Mouse (Mus musculus): Measurements from ENCODE around the gene Vars2. TPM values are rescaled to one million over a fixed set of nuclear protein-coding genes. Genes with fewer than 3 reads are reported as not detected.
A peak's percentile ranks its signal among the peaks of the same experiment; 100 is the strongest.

Vars2 gene
- polyA plus RNA-seq, 1 experiment from 2014 or later, result 17.5 TPM

GRCm38 (mm10) chr17:35688347-35689175 is 21.2 kb upstream of the Vars2 start:
- 80% methylated on average over 25 of the region's 25 CpGs for WGBS
- no peak for DNase-seq (ENCODE audit: low spot score)
- H3K4me3 ChIP-seq, result no peak overlapping the region
- H3K9me3 ChIP-seq, result no peaks in the 10 kb centered on the region
- 0 out of 2 replicates have a peak, but pooled peaks cover 5% of the 10 kb centered on the region for H3K4me1 ChIP-seq
- H3K27me3 ChIP-seq (ENCODE audit: insufficient read depth, poor library complexity, severe bottlenecking), result no peaks in the 10 kb centered on the region
- no peak overlapping the region for H3K27ac ChIP-seq
- H3K36me3 ChIP-seq, result peaks cover 100% of the 10 kb centered on the region

GRCm38 (mm10) chr17:35685061-35685460 is 17.7 kb upstream of the Vars2 start:
- Histone ChIP-seq H3K27me3 (ENCODE audit: insufficient read depth, poor library complexity, severe bottlenecking) (no peaks in the 10 kb centered on the region), H3K4me3 (no peak overlapping the region), H3K36me3 (peaks cover 91% of the 10 kb centered on the region), H3K27ac (no peak overlapping the region), H3K9me3 (no peaks in the 10 kb centered on the region), H3K4me1 (no peaks in the 10 kb centered on the region)
- DNase-seq (ENCODE audit: low spot score), result no peak
- WGBS, result 73% methylated on average over 9 of the region's 9 CpGs

DNA sequence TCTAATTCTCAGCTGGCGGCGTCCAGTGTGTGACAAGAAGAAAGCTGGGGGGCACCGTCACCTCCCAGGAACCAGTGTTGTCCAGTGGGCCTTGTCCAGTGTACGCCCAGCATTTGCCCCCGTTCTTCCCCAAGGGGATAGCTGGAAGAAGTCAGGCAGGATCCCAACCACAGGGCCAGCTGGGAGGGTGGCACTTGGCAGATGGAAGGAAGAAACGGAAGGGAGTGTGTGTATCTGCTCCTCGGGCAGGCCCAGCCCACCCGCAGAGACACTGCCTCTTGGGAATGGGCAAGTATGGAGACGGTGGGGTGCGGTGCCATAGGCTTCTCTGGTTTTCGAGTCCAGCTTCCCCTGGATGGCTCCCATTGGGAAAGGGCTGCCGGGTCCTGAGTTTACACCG is 14.6 kb upstream of the Vars2 start:
- Histone ChIP-seq H3K36me3 (peaks cover 60% of the 10 kb centered on the region), H3K27ac (no peak overlapping the region), H3K4me3 (no peak overlapping the region), H3K4me1 (no peaks in the 10 kb centered on the region), H3K9me3 (no peaks in the 10 kb centered on the region), H3K27me3 (ENCODE audit: insufficient read depth, poor library complexity, severe bottlenecking) (no peaks in the 10 kb centered on the region)
- DNase-seq (ENCODE audit: low spot score), result no peak
- 78% methylated on average over 13 of the region's 13 CpGs for WGBS

- no peak overlapping the region for H3K27ac ChIP-seq
- no peak for DNase-seq (ENCODE audit: low spot score)
- 48% methylated on average over 6 of the region's 6 CpGs for WGBS
- H3K9me3 ChIP-seq, result no peaks in the 10 kb centered on the region
- no peaks in the 10 kb centered on the region for H3K4me1 ChIP-seq
- H3K4me3 ChIP-seq, result no peak overlapping the region
- H3K27me3 ChIP-seq (ENCODE audit: insufficient read depth, poor library complexity, severe bottlenecking), result no peaks in the 10 kb centered on the region
- peaks cover 46% of the 10 kb centered on the region for H3K36me3 ChIP-seq
Observed at GRCm38 (mm10) chr17:35680591-35680990, 13.2 kb upstream of the Vars2 start.

DNA sequence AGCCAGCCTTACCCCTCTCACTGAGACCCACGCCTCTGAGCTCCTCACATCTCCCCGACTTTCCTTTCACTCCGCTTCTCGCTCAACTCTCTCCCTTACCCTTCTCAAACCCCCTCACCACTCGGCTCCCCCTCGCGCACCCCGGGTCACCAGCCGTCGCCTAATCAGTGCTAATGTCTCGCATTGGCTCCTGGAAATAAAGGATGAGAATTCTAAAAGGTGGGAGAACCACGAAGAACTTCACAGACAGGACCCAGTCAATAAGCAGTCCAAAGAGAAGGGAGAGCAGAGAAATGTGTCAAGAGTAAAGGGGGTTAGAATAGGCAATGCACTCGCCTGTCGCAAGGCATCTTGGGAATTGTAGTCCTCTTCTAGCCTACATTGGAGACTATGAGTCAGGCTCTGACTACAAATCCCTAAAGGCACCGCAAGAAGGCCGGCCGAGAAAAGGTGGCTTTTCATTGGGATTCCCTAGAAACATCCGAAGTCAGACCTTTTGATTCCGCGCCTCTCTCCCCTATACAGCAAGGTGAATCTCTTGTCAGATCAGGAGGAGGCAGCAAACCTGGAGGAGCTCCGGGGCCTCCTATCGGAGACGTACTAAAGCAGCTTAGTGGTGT is 6.1 kb upstream of the Vars2 start, which contains the start of gene Gtf2h4:
TSS of gene Gtf2h4 (minus strand) at position 324 of the 620 bp plus-strand sequence.
- Histone ChIP-seq H3K4me3 (peak within 1 kb of the TSS; percentile 89), H3K27ac (peak within 1 kb of the TSS; percentile 89), H3K27me3 (ENCODE audit: insufficient read depth, poor library complexity, severe bottlenecking) (no peaks in the 10 kb centered on the region), H3K9me3 (no peaks in the 10 kb centered on the region), H3K36me3 (peaks cover 26% of the 10 kb centered on the region), H3K4me1 (peaks cover 8% of the 10 kb centered on the region)
- WGBS, result 2% methylated on average over 23 of the region's 23 CpGs
- peak; percentile 95 for DNase-seq (ENCODE audit: low spot score)

GRCm38 (mm10) chr17:35672527-35672926 is 5.1 kb upstream of the Vars2 start:
- WGBS, result 92% methylated on average over 6 of the region's 6 CpGs
- no peaks in the 10 kb centered on the region for H3K27me3 ChIP-seq (ENCODE audit: insufficient read depth, poor library complexity, severe bottlenecking)

DNA sequence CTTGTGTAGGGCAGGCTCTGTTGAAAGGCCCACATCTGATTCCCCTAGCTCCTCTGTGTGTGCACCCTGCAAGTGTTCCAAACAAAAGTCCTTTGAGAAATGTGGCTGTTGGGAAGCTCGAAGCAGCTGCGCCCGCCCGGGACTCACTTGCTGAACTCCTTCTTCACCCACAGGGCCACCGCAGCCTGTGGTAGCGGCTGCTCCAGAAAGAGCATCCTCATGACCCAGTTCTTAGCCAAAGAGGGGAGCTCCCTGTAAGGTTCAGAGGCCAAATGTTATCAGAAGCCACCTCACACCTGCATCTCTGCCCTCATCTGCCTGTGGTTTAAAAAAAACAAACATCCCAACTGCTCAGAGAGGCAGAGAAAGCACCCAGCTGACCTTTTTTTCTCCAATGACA is 4.5 kb upstream of the Vars2 start:
- H3K27ac ChIP-seq, result no peak overlapping the region
- no peak overlapping the region for H3K4me3 ChIP-seq
- no peak for DNase-seq (ENCODE audit: low spot score)
- H3K4me1 ChIP-seq, result peaks cover 15% of the 10 kb centered on the region
- WGBS, result 86% methylated on average over 6 of the region's 6 CpGs
- H3K9me3 ChIP-seq, result no peaks in the 10 kb centered on the region
- H3K27me3 ChIP-seq (ENCODE audit: insufficient read depth, poor library complexity, severe bottlenecking), result no peaks in the 10 kb centered on the region
- peaks cover 26% of the 10 kb centered on the region for H3K36me3 ChIP-seq

More at GRCm38 (mm10) chr17:35672527-35672926, 5.1 kb upstream of the Vars2 start:
- Histone ChIP-seq H3K36me3 (peaks cover 26% of the 10 kb centered on the region), H3K4me1 (peaks cover 11% of the 10 kb centered on the region), H3K27ac (no peak overlapping the region), H3K4me3 (peak overlapping the region; percentile 89), H3K9me3 (no peaks in the 10 kb centered on the region)
- no peak for DNase-seq (ENCODE audit: low spot score)

GRCm38 (mm10) chr17:35669731-35670130 is 2.3 kb upstream of the Vars2 start:
- WGBS, result 87% methylated on average over 9 of the region's 9 CpGs
- no peaks in the 10 kb centered on the region for H3K27me3 ChIP-seq (ENCODE audit: insufficient read depth, poor library complexity, severe bottlenecking)
- H3K9me3 ChIP-seq, result no peaks in the 10 kb centered on the region
- DNase-seq (ENCODE audit: low spot score), result no peak
- H3K4me3 ChIP-seq, result no peak overlapping the region
- H3K27ac ChIP-seq, result no peak overlapping the region
- H3K36me3 ChIP-seq, result peaks cover 35% of the 10 kb centered on the region
- peaks cover 20% of the 10 kb centered on the region for H3K4me1 ChIP-seq

DNA sequence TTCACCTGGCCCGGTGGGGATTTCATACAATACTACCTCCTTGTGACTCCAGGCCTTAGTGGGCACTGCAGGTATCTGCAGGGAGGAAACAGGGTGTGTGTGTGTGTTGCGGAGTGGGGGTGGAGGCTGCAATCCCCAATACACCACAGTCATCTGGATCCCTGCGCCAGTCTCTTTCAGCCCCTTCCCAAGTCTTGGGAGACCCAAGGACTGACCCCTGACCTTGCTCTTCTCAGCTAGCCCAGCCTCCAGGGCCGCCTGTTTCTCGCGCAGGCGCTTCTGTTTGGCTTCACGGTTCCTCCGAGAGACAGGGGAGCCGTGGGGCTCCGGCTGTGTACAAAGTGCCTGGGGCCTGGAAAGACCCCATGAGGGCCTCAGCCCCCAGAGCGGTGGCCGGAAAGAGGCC is 538 bp downstream of the Vars2 start:
- peak; percentile 80 for DNase-seq (ENCODE audit: low spot score)
- 5% methylated on average over 13 of the region's 13 CpGs for WGBS
- peaks cover 11% of the 10 kb centered on the region for H3K4me1 ChIP-seq
- H3K36me3 ChIP-seq, result peaks cover 57% of the 10 kb centered on the region
- peak overlapping the region; percentile 93 for H3K27ac ChIP-seq
- H3K27me3 ChIP-seq (ENCODE audit: insufficient read depth, poor library complexity, severe bottlenecking), result no peaks in the 10 kb centered on the region
- H3K4me3 ChIP-seq, result peak overlapping the region; percentile 76
- no peaks in the 10 kb centered on the region for H3K9me3 ChIP-seq

DNA sequence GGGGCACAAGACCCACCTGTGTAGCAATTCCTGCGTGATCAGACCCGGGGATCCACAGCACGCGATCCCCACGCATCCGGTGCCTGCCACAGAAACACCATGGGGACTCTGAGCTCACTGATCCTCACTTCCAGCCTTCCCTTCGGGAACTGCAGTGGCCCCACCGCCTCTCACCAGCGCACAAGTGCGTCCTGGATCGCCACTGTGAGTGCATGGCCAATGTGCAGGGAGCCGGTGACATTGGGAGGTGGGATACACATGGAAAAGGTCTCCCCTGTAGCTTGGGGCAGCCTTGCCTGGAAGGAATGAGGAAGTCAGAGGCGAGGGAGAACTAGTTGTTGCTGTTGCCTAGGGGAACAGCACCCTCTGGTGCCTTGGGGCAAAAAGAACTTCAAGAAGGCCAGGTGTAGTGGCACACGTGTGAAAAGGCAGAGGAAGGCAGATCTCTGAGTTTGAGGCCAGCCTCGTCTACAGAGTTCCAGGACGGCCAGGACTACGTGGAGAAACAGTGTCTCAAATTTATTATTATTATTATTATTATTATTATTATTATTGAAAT is 1.4 kb downstream of the Vars2 start:
- Histone ChIP-seq H3K9me3 (no peaks in the 10 kb centered on the region), H3K4me1 (peaks cover 11% of the 10 kb centered on the region), H3K4me3 (no peak overlapping the region), H3K27ac (no peak overlapping the region), H3K27me3 (ENCODE audit: insufficient read depth, poor library complexity, severe bottlenecking) (no peaks in the 10 kb centered on the region), H3K36me3 (peaks cover 61% of the 10 kb centered on the region)
- DNase-seq (ENCODE audit: low spot score), result no peak
- WGBS, result 82% methylated on average over 17 of the region's 17 CpGs

- 79% methylated on average over 2 of the region's 2 CpGs for WGBS
- H3K36me3 ChIP-seq, result peaks cover 34% of the 10 kb centered on the region
Observed at GRCm38 (mm10) chr17:35653086-35653485, 14.3 kb downstream of the Vars2 start.

GRCm38 (mm10) chr17:35649429-35649828 is 18.0 kb downstream of the Vars2 start:
- DNase-seq (ENCODE audit: low spot score), result no peak
- no peaks in the 10 kb centered on the region for H3K4me1 ChIP-seq
- peaks cover 5% of the 10 kb centered on the region for H3K27me3 ChIP-seq (ENCODE audit: insufficient read depth, poor library complexity, severe bottlenecking)
- H3K4me3 ChIP-seq, result no peak overlapping the region
- WGBS, result 56% methylated on average over 2 of the region's 2 CpGs
- no peaks in the 10 kb centered on the region for H3K36me3 ChIP-seq
- no peak overlapping the region for H3K27ac ChIP-seq
- no peaks in the 10 kb centered on the region for H3K9me3 ChIP-seq

More at GRCm38 (mm10) chr17:35653086-35653485, 14.3 kb downstream of the Vars2 start:
- H3K27me3 ChIP-seq (ENCODE audit: insufficient read depth, poor library complexity, severe bottlenecking), result peaks cover 5% of the 10 kb centered on the region
- H3K9me3 ChIP-seq, result no peaks in the 10 kb centered on the region
- no peak overlapping the region for H3K27ac ChIP-seq
- H3K4me1 ChIP-seq, result no peaks in the 10 kb centered on the region
- DNase-seq (ENCODE audit: low spot score), result no peak
- no peak overlapping the region for H3K4me3 ChIP-seq

Data from heart, embryonic 10.5 days (tissue).